Mouse (Mus musculus) bone marrow macrophage, adult 2 months (primary cell): ENCODE measurements at regions not wholly inside any gene's neighbourhood (a gene's known extent, or its start where the extent isn't known, plus 50 kb on each side); places are given as distances from the start of the nearest gene placed in this dataset.

Experiments used
- CTCF ChIP-seq: IDR thresholded peaks from 2 replicates; pipeline ENCODE4 v1.5.1; 2012; ENCODE audit warnings: low read depth, mild to moderate bottlenecking, low read length, moderate library complexity
- POLR2A ChIP-seq: IDR thresholded peaks from 2 replicates; pipeline ENCODE4 v1.6.1; 2012; ENCODE audit warnings: mild to moderate bottlenecking, low read depth, low read length, borderline replicate concordance

DNA sequence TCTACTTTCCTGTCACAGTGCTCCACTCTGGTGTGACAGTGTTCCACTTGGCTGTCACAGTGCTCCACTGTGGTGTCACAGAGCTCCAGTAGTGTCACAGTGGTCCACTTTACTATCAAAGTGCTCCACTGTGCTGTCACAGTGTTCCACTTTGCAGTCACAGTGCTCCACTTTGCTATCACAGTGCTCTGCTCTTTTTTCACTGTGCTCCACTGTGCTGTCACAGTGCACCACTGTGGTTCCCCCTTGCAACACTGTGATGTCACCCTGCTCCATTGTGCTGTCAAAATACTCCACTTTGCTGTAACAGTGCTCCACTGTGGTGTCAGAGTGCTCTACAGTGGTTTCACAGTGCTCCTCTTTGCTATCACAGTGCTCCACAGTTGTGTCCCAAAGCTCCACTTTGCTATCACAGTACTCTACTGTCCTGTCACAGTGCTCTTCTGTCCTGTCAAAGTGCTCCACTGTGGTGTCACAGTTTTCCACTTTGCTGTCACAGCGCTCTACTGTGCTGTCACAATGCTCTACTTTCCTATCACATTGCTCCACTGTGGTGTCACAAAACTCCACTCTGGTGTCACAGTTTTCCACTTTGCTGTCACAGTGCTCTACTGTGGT is 77.8 kb upstream of the Trpm1 start:
- TF ChIP-seq CTCF: no peak
- TF ChIP-seq POLR2A: no peak
